Mouse (Mus musculus): Measurements from ENCODE around the gene D930048N14Rik.

DNA sequence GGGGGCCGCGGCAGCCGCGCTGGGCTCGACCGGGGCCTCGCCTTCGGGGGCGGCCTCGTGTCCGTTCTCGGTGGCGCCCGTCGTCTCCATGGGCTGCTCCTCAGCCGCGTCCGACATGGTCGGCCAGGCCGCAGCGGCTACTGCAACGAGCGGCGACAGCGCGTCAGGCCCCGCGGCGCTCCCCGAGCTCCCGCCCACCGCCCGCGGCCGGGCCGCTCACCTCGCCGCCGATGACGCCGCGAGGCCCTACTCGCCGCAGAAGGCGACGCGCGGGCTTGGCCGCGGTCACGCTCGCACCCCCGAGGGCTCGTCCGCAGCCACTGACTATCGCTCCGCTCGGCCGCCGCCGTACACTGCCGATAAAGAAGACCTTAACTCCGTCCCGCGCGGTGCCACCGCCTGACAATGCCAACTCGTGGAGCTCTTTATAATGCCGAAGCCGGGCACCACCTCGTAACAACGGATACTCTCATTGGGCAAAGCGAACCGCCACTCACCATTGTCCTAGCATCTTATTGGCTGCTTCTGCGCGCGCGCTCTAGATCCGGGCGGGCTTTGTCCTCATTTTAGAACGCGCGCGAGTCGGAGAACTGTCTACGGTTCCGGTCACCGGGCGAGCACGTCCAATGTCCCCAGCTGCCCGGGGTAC, 44.2 kb upstream of the D930048N14Rik start, which contains the start of gene Hnrnpab:
- TF ChIP-seq CTCF (IDR thresholded peaks at IDR 0.05; ENCODE audit: control insufficient read depth, insufficient read depth, insufficient read length) (no peak), MAX (IDR thresholded peaks at IDR 0.05) (peak; percentile 77), USF1 (IDR thresholded peaks at IDR 0.05; ENCODE audit: low read depth) (no peak), CEBPB (IDR thresholded peaks at IDR 0.05; ENCODE audit: low read depth) (no peak), MYOG (IDR thresholded peaks at IDR 0.05; ENCODE audit: control insufficient read depth, extremely low read depth, insufficient read length) (no peak), FOSL1 (IDR thresholded peaks at IDR 0.05; ENCODE audit: insufficient read depth, low read length, poor library complexity, severe bottlenecking) (no peak), MYOD1 (IDR thresholded peaks at IDR 0.05; ENCODE audit: control insufficient read depth, insufficient read length, low read depth) (no peak)
